Mouse (Mus musculus) limb, embryonic 11.5 days (tissue): ENCODE results near the gene Olfr374. TPM values are rescaled to one million over a fixed set of nuclear protein-coding genes. Genes with fewer than 3 reads are reported as not detected.

Source experiments
- polyA plus RNA-seq: library from polyadenylated mRNA; unstranded; fragments of >200 nt; fragmentation: Nextera tagmentation; extraction: Ambion mirVana; gene quantifications from 2 replicates; pipeline ENCODE4 v1.2.1, GENCODE M21; 2014

Olfr374 gene
- polyA plus RNA-seq, 1 experiment from 2014 or later: not detected

Other genes starting within 250 kb of the Olfr374 start
- 4.2 and 4.5 TPM in 2 replicates for gene Zfp709, start 225.0 kb upstream of the Olfr374 start, polyA plus RNA-seq
- 5.4 and 6.7 TPM in 2 replicates for gene Zfp882, start 198.4 kb upstream of the Olfr374 start, polyA plus RNA-seq
- gene Zfp617, start 198.4 kb upstream of the Olfr374 start, polyA plus RNA-seq: 34.0 and 39.2 TPM in 2 replicates
- gene Zfp961, start 156.0 kb upstream of the Olfr374 start, polyA plus RNA-seq: 30.9 and 31.2 TPM in 2 replicates
- 0.30 and 1.0 TPM in 2 replicates for gene Cyp4f18, start 97.4 kb upstream of the Olfr374 start, polyA plus RNA-seq
- not detected in 2 replicates for gene Olfr372, start 65.8 kb upstream of the Olfr374 start, polyA plus RNA-seq
- 0.04 TPM in 1 of 2 replicates, not detected in the other for gene Olfr373, start 23.9 kb upstream of the Olfr374 start, polyA plus RNA-seq
- gene Tpm4, start 27.9 kb downstream of the Olfr374 start, polyA plus RNA-seq: 789 and 800 TPM in 2 replicates
- gene Rab8a, start 54.2 kb downstream of the Olfr374 start, polyA plus RNA-seq: 98.8 and 123 TPM in 2 replicates
- 0.20 TPM in 1 of 2 replicates, not detected in the other for gene Hsh2d, start 82.6 kb downstream of the Olfr374 start, polyA plus RNA-seq
- not detected in 2 replicates for gene Cib3, start 105.8 kb downstream of the Olfr374 start, polyA plus RNA-seq
- not detected in 2 replicates for gene Gm11034, start 106.6 kb downstream of the Olfr374 start, polyA plus RNA-seq
- gene Fam32a, start 112.7 kb downstream of the Olfr374 start, polyA plus RNA-seq: 66.1 and 69.3 TPM in 2 replicates
- 117 and 118 TPM in 2 replicates for gene Ap1m1, start 133.0 kb downstream of the Olfr374 start, polyA plus RNA-seq
- 36.7 and 36.8 TPM in 2 replicates for gene Gm10282, start 198.2 kb downstream of the Olfr374 start, polyA plus RNA-seq
- 3.1 and 4.2 TPM in 2 replicates for gene Klf2, start 212.0 kb downstream of the Olfr374 start, polyA plus RNA-seq